Mouse (Mus musculus) liver, embryonic 14.5 days (tissue): ENCODE measurements around the gene Ric1.

Experiments
- CTCF ChIP-seq: IDR thresholded peaks from 2 replicates; pipeline ENCODE4 v1.5.1; 2016; ENCODE audit warnings: antibody characterized with exemption, low read depth, control low read depth
- EP300 ChIP-seq: IDR thresholded peaks from 2 replicates; pipeline ENCODE4 v1.6.1; 2016; ENCODE audit warnings: antibody characterized with exemption, low read depth

- TF ChIP-seq CTCF (no peak), EP300 (no peak)
These were observed 119.0 kb downstream of the Ric1 start for GRCm38 (mm10) chr19:29641055-29641454.
